Mouse (Mus musculus) bone marrow macrophage, adult 2 months (primary cell): ENCODE measurements around the gene Prickle3.

Experiments used
- CTCF ChIP-seq: IDR thresholded peaks from 2 replicates; pipeline ENCODE4 v1.5.1; 2012; ENCODE audit warnings: low read depth, mild to moderate bottlenecking, low read length, moderate library complexity
- POLR2A ChIP-seq: IDR thresholded peaks from 2 replicates; pipeline ENCODE4 v1.6.1; 2012; ENCODE audit warnings: mild to moderate bottlenecking, low read depth, low read length, borderline replicate concordance

DNA sequence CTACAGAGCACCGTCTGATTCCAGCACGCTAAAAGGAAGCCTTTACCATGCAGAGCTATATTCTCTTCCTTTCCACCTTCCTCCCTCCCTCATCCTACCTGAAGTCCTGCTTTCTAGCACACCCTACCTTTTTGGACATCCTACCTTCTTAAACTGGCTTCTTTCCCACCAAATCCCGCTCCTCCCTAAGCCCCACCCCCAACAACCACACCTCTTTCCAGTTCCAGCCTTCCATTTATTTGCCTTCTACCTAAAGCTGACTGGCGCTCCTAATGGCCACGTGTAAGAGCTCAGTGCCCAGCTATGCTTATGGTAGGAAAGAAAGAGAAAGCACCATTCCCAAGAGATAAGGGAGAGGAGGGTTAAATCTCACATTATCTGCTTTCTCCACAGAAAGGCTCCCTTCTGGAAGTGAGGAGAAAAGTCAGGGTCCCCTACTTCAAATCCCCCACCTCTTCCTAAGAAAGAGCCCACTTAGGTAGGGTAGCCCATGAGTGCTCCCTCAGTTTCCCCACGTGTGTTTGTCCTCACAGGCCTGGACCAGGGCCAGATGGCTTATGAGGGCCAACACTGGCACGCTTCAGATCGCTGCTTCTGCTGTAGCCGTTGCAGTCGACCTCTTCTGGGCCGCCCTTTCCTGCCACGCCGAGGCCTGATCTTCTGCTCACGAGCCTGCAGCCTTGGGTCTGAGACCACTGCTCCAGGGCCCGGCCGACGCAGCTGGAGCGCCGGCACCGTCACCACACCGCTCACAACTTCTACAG, 8.9 kb downstream of the Prickle3 start:
- no peak for TF ChIP-seq CTCF
- TF ChIP-seq POLR2A, result no peak
